Mouse (Mus musculus) spleen, adult 2 months (tissue): Measurements from ENCODE around the gene Gm20388. TPM values are rescaled to one million over a fixed set of nuclear protein-coding genes. Genes with fewer than 3 reads are reported as not detected.
"Not testable (repeated sequence)": the region's sequence is repeated elsewhere in the genome, so short reads cannot be mapped to it uniquely, and the experiment has no call there.

Source experiments
- DNase-seq, 2 experiments: peaks; one replicate each; pipeline versions ENCODE4 v3.0.0 to v3.0.0-alpha.2; 2012 to 2021; ENCODE audit warnings: low spot score in 2 of 2, low read depth in 1 of 2
- H3K27ac ChIP-seq: fragments of 200-500 bp; 2 replicates; pipeline ENCODE4 v1.5.1; 2012; ENCODE audit warnings: low read length, inconsistent platforms; ENCODE audit not compliant: insufficient read depth
- H3K27me3 ChIP-seq: fragments of 200-500 bp; 2 replicates; pipeline ENCODE4 v1.6.1; 2012; ENCODE audit warnings: mild to moderate bottlenecking, moderate library complexity, low read length, inconsistent platforms; ENCODE audit not compliant: control insufficient read depth, insufficient read depth
- H3K36me3 ChIP-seq: fragments of 200-500 bp; 2 replicates; pipeline ENCODE4 v1.6.1; 2012; ENCODE audit warnings: mild to moderate bottlenecking, low read length, inconsistent platforms; ENCODE audit not compliant: control insufficient read depth, insufficient read depth
- H3K4me1 ChIP-seq: fragments of 200-500 bp; 2 replicates; pipeline ENCODE4 v1.6.1; 2011; ENCODE audit warnings: inconsistent platforms; ENCODE audit not compliant: control insufficient read depth, insufficient read depth, insufficient read length
- H3K4me3 ChIP-seq: fragments of 200-500 bp; 2 replicates; pipeline ENCODE4 v1.5.1; 2011; ENCODE audit warnings: mild to moderate bottlenecking, inconsistent platforms; ENCODE audit not compliant: insufficient read depth, insufficient read length; ENCODE audit errors: extremely low read depth
- CTCF ChIP-seq: fragments of 200-500 bp; IDR thresholded peaks from 2 replicates; pipeline ENCODE4 v1.5.1; 2011; ENCODE audit warnings: mild to moderate bottlenecking, inconsistent platforms; ENCODE audit not compliant: insufficient read depth, insufficient read length, insufficient replicate concordance; ENCODE audit errors: extremely low read depth
- POLR2A ChIP-seq: fragments of 200-500 bp; IDR thresholded peaks from 2 replicates; pipeline ENCODE4 v1.6.1; 2011; ENCODE audit warnings: low read depth, low read length, inconsistent platforms
- WGBS: fragments of 180-500 bp; shearing (Covaris S2); methylation state at CpG from one replicate; pipeline ENCODE4 v1.1.7; 2018; 5-methylcytosine and 5-hydroxymethylcytosine counted together
- polyA plus RNA-seq: library from polyadenylated mRNA; depleted of rRNA; stranded (reverse); fragments of >200 nt; gene quantifications from 2 replicates; pipeline ENCODE4 v1.2.3, GENCODE M21; 2012

The Gm20388 gene
- polyA plus RNA-seq, 1 experiment = 26.1 TPM

DNA sequence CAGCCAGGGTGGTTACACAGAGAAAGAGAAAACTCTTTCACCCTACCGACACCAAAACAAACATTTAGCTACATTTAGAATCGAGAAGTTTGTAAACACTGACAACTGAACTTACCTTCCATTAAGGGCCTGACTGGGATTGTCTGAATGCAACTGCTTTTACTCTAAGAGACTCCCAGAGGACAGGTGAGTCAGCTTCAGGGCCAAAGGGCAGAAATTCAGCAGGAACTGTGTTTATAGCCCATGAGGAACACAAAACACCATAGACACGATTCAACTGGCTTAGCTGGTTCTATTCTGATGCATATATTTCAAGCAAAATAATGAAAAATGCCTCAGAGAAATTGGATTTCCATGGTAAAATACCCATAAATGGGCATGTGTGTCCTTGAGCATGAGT is 4104.1 kb downstream of the Gm20388 start:
- H3K27me3 ChIP-seq = no peaks in the 10 kb centered on the region
- H3K4me1 ChIP-seq = peaks cover 6% of the 10 kb centered on the region; the same call in 1 of the 2 replicates
- 82% methylated on average over 3 of the region's 3 CpGs for WGBS
- DNase-seq = no peak
- H3K4me3 ChIP-seq = no peak overlapping the region
- TF ChIP-seq POLR2A = no peak
- no peak for TF ChIP-seq CTCF
- H3K27ac ChIP-seq = no peak overlapping the region
- peaks cover 3% of the 10 kb centered on the region; the same call in 1 of the 2 replicates for H3K36me3 ChIP-seq

DNA sequence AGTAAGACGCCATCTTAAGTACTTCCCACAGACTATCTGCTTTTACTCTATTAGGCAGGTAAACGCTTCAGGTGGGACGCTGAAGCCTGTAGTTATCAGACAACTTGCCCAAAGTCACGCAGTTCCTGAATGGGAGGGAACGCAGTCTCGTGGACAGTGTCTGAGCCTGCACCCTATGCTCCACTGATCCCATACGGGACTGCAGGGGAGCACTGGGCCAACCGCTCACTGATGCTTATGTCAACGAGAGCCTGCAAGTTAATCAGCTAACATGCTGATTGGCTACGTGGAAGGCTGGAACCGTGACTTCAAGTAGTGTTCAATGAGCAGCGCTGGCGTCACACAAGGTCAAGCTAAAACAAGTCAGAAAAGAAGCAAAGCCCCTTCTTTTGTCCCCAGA is 4109.1 kb downstream of the Gm20388 start:
- Histone ChIP-seq H3K27me3 (no peaks in the 10 kb centered on the region), H3K4me1 (peaks cover 13% of the 10 kb centered on the region; the same call in 1 of the 2 replicates), H3K36me3 (no peaks in the 10 kb centered on the region; the same call in 1 of the 2 replicates), H3K27ac (no peak overlapping the region), H3K4me3 (peak overlapping the region; percentile 19; the same call in 1 of the 2 replicates)
- peak in 1 of 2 experiments; percentile 15 for DNase-seq
- TF ChIP-seq CTCF (no peak), POLR2A (no peak)
- 16% methylated on average over 13 of the region's 13 CpGs for WGBS

DNA sequence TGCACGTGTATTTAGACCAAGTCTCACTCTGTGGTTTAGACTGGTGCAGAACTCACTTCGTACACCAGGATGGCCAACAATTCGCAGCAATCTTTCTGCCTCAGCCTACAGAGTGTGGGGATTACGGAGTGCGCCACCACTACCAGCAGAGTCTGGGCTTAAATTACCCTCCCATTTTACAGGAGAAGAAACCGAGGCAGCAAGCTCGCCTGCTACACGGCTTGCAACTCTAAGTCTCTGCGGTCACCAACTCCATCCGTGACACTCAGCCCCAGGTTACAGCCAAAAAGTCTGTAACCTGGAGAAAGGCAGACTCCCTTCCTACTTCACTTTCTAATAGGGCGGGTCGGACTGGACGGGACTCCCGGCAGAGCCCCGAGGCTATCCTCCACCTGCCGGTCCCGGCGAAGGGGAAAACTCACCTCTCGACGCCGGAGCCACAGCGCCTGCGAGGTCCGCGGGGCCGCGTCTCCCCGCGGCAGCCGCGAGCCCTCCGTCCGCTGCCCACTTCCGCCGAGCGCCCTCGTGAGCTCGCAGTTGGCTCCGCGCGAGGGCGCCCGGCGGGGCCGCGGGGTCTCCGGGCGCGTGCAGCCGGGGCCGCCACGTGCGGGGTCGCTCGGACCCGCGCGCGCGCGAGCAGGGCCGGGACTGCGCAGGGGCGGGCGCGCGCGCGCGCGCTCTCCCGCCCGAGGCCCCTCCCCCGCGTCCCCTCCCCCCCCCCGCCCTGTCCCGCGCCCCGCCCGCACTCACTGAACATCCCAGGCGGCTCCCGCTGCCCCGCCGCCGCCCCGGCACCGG is 4110.0 kb downstream of the Gm20388 start:
- WGBS = under 1% methylated on average over 40 of the region's 87 CpGs
- TF ChIP-seq POLR2A (no peak), CTCF (no peak)
- Histone ChIP-seq H3K27ac (peak overlapping the region; percentile 97), H3K4me1 (peaks cover 13% of the 10 kb centered on the region; the same call in 1 of the 2 replicates), H3K4me3 (peak overlapping the region; percentile 95), H3K36me3 (peaks cover 2% of the 10 kb centered on the region), H3K27me3 (no peaks in the 10 kb centered on the region)
- peak; percentile 34 to 46 for DNase-seq

DNA sequence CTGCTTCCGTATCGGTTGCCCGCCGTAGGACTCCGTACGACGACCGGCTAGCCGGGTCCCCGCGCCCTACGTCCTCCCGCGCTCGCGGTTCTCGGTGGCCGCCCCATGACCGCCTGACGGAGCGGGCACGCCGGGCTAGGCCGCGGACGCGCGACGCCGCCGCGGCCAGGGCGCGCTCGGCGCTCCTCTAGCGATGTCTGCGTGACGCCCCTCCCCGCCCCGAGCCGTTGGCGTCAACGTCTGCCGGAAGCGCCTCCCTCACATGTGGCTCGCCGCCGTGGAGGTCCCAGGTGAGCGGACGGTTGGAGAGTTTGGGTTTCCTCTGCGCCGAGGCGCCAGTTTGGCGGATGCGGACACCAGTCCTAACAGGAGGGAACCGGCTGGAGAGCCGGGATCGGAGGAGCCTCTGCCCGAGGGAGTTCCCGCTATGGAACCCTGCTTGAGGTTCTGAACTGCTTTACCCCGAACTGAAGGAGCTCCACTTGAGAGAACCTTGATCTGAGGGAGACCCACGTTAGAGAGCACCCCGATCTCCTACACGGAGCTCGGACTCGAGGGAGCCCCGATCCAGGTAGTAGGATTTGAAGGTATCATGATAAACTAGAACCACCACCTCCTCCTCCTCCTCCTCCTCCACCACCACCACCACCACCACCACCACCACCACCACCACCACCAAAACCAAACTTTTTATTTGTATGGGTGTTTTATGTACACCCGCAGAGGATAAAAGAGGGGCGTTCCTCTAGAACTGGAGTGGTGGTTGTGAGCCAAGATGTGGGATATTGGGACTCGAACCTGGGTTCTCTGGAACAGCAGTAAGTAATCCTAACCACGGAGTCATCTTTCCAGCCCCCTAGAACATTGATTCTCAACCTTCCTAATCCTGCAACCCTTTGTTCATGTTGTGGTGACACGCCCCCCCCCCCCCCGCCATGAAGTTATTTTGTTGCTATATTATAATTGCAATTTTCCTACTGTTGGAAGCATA is 4110.9 kb downstream of the Gm20388 start, which contains the start of the genes Taf5l and Urb2:
Taf5l (minus strand) TSS at position 161 of the 991 bp plus-strand sequence.
Urb2 (plus strand) TSS at position 272 of the 991 bp plus-strand sequence.
- peaks cover 13% of the 10 kb centered on the region; the same call in 1 of the 2 replicates for H3K4me1 ChIP-seq
- under 1% methylated on average over 59 of the region's 74 CpGs for WGBS

DNA sequence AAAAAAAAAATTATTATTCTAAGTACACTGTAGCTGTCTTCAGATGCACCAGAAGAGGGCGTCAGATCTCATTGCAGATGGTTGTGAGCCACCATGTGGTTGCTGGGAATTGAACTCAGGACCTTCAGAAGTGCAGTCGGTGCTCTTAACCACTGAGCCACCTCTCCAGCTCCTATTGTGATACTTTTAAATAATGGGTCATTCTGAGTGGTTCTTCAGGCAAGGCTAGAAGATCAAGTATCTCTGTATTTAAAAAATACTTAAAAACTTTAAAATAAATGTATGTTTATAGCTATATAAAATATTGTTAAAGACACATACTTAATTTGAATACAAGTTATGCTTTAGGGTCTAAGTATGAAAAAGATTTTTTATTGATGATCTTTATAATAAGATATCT is 4115.6 kb downstream of the Gm20388 start:
- 90% methylated on average over 2 of the region's 2 CpGs for WGBS
- peaks cover 27% of the 10 kb centered on the region for H3K36me3 ChIP-seq
- not testable (repeated sequence) for H3K4me1 ChIP-seq, DNase-seq, H3K4me3 ChIP-seq, H3K27ac ChIP-seq, H3K27me3 ChIP-seq

More for the DNA sequence above, 4110.9 kb downstream of the Gm20388 start, which contains the start of the genes Taf5l and Urb2:
- Histone ChIP-seq H3K4me3 (peak within 1 kb of the TSS; percentile 95), H3K27ac (peak within 1 kb of the TSS; percentile 97), H3K36me3 (peaks cover 2% of the 10 kb centered on the region), H3K27me3 (no peaks in the 10 kb centered on the region)
- peak; percentile 34 for TF ChIP-seq POLR2A
- TF ChIP-seq CTCF = no peak
- DNase-seq = peak; percentile 82 to 93

DNA sequence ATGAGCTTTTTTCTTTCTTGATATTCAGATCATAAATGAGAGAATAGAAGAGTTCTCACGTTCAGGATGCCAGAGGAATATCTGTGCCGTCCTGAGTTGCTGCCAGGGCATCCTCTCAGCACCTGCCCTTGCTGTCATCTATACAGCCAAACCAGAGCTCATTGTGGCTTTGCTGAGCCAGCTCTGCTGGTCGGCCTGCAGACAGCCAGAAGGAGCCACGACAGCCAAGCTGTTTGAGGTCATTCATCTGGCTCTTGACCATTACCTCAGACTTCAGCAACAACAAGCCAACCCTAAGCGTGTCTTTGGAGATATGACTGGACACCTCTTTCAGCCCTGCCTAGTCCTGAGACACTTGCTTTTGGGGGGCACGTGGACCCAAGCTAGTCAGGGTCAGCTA is 4117.2 kb downstream of the Gm20388 start:
- no peaks in the 10 kb centered on the region for H3K4me1 ChIP-seq
- no peak overlapping the region for H3K27ac ChIP-seq
- no peak for DNase-seq
- peaks cover 29% of the 10 kb centered on the region for H3K36me3 ChIP-seq
- H3K27me3 ChIP-seq = no peaks in the 10 kb centered on the region
- no peak overlapping the region for H3K4me3 ChIP-seq
- no peak for TF ChIP-seq CTCF
- no peak for TF ChIP-seq POLR2A
- 88% methylated on average over 6 of the region's 6 CpGs for WGBS
